Mouse (Mus musculus) gastrocnemius, adult 8-10 months (tissue): ENCODE results near the gene Cnr2. TPM values are rescaled to one million over a fixed set of nuclear protein-coding genes. Genes with fewer than 3 reads are reported as not detected.

Experiments
- DNase-seq, 2 experiments: peaks; one replicate each; pipeline ENCODE4 v3.0.0; 2022; ENCODE audit warnings: low spot score in 2 of 2
- total RNA-seq, 4 experiments: library from RNA; stranded (reverse); gene quantifications; 2 replicates each; pipeline ENCODE4 v1.2.4; 2022

Gene Cnr2
- total RNA-seq, 4 experiments from 2014 or later: 0.05 to 0.11 (median 0.07) TPM; not detected in 1

- DNase-seq: no peak
Measured at GRCm38 (mm10) chr4:135962946-135963345, 67.8 kb downstream of the Cnr2 start.

GRCm38 (mm10) chr4:135963457-135964193, 68.4 kb downstream of the Cnr2 start, which contains the start of gene Gale:
Gene Gale, plus strand, starts transcription at chr4:135963727.
- DNase-seq: peak; percentile 79 to 88

- no peak for DNase-seq
Measured at GRCm38 (mm10) chr4:135964426-135964825, 69.2 kb downstream of the Cnr2 start.

GRCm38 (mm10) chr4:135965113-135965512, 69.9 kb downstream of the Cnr2 start:
- no peak for DNase-seq

GRCm38 (mm10) chr4:135966283-135966682, 71.1 kb downstream of the Cnr2 start:
- DNase-seq: no peak

GRCm38 (mm10) chr4:135967086-135967760, 72.0 kb downstream of the Cnr2 start:
- DNase-seq: no peak

- DNase-seq: no peak
Measured at GRCm38 (mm10) chr4:135968271-135968869, 73.2 kb downstream of the Cnr2 start.

- DNase-seq: no peak
Measured at GRCm38 (mm10) chr4:135969070-135969750, 74.0 kb downstream of the Cnr2 start.

Other genes starting within 250 kb of the Cnr2 start
- gene Ifnlr1, start 209.1 kb upstream of the Cnr2 start, total RNA-seq: under 1 TPM; 0.13 to 0.38 (median 0.28) TPM
- gene Il22ra1, start 167.2 kb upstream of the Cnr2 start, total RNA-seq: not detected
- 10 to 100 TPM; 40.8 to 54.5 (median 43.3) TPM for gene Myom3, start 135.7 kb upstream of the Cnr2 start, total RNA-seq
- 10 to 100 TPM; 14.3 to 27.1 (median 22.0) TPM for gene Srsf10, start 39.6 kb upstream of the Cnr2 start, total RNA-seq
- 10 to 100 TPM; 30.2 to 36.3 (median 32.7) TPM for gene Pnrc2, start 21.5 kb upstream of the Cnr2 start, total RNA-seq
- gene Fuca1, start 25.3 kb downstream of the Cnr2 start, total RNA-seq: 10 to 100 TPM; 14.8 to 28.3 (median 23.6) TPM
- gene Hmgcl, start 51.1 kb downstream of the Cnr2 start, total RNA-seq: 10 to 100 TPM; 39.8 to 44.0 (median 42.0) TPM
- 1 to 10 TPM in 1 of 4 experiments, under 1 TPM in 2, not detected in 1; 0.40 to 1.3 (median 0.72) TPM for gene Gale, start 68.3 kb downstream of the Cnr2 start, total RNA-seq
- gene Lypla2, start 77.2 kb downstream of the Cnr2 start, total RNA-seq: 10 to 100 TPM; 27.0 to 33.7 (median 30.8) TPM
- gene Pithd1, start 91.9 kb downstream of the Cnr2 start, total RNA-seq: 10 to 100 TPM; 26.9 to 31.9 (median 28.9) TPM
- gene Eloa, start 126.4 kb downstream of the Cnr2 start, total RNA-seq: 10 to 100 TPM; 56.6 to 70.4 (median 62.9) TPM
- 100 to 1,000 TPM; 119 to 244 (median 192) TPM for gene Rpl11, start 158.0 kb downstream of the Cnr2 start, total RNA-seq
- 10 to 100 TPM in 1 of 4 experiments, 1 to 10 TPM in 3; 8.7 to 16.7 (median 9.6) TPM for gene Id3, start 248.1 kb downstream of the Cnr2 start, total RNA-seq